Mouse (Mus musculus) lung, postnatal 0 days (tissue): ENCODE results near the gene Casp7. TPM values are rescaled to one million over a fixed set of nuclear protein-coding genes. Genes with fewer than 3 reads are reported as not detected.
A peak's percentile ranks its signal among the peaks of the same experiment; 100 is the strongest.

ENCODE experiments used
- ATAC-seq: fragments of 200-750 bp; cut with Nextera tagmentation; 2 replicates; pipeline ENCODE4 v1.8.0; 2017; ENCODE audit warnings: moderate library complexity
- DNase-seq: peaks from one replicate; pipeline ENCODE4 v3.0.0-alpha.2; 2016; ENCODE audit warnings: low spot score
- H3K27ac ChIP-seq: fragments of 300-500 bp; sonication (generic); 2 replicates; pipeline ENCODE4 v1.5.1; 2014; ENCODE audit warnings: antibody characterized with exemption, mild to moderate bottlenecking, low read length, mixed read lengths
- H3K27me3 ChIP-seq: fragments of 300-500 bp; sonication (generic); replicated peaks from 2 replicates; pipeline ENCODE4 v1.6.1; 2014; ENCODE audit warnings: low read length, mixed read lengths; ENCODE audit not compliant: insufficient read depth
- H3K36me3 ChIP-seq: fragments of 300-500 bp; sonication (generic); 2 replicates; pipeline ENCODE4 v1.6.1; 2014; ENCODE audit warnings: low read length, mixed read lengths; ENCODE audit not compliant: insufficient read depth
- H3K4me1 ChIP-seq: fragments of 300-500 bp; sonication (generic); 2 replicates; pipeline ENCODE4 v1.6.1; 2014; ENCODE audit warnings: antibody characterized with exemption, low read depth, low read length, mixed read lengths; ENCODE audit not compliant: insufficient read depth
- H3K4me2 ChIP-seq: fragments of 300-500 bp; sonication (generic); replicated peaks from 2 replicates; pipeline ENCODE4 v1.6.1; 2014; ENCODE audit warnings: low read depth, mild to moderate bottlenecking, low read length, moderate library complexity, mixed read lengths
- H3K4me3 ChIP-seq: fragments of 300-500 bp; sonication (generic); 2 replicates; pipeline ENCODE4 v1.5.1; 2014; ENCODE audit warnings: low read depth, low read length
- H3K9ac ChIP-seq: fragments of 300-500 bp; sonication (generic); replicated peaks from 2 replicates; pipeline ENCODE4 v1.6.1; 2014; ENCODE audit warnings: low read depth, mild to moderate bottlenecking
- H3K9me3 ChIP-seq: fragments of 300-500 bp; sonication (generic); 2 replicates; pipeline ENCODE4 v1.6.1; 2016; ENCODE audit warnings: low read length, mixed read lengths
- CTCF ChIP-seq: IDR thresholded peaks from 2 replicates; pipeline ENCODE4 v1.5.1; 2016; ENCODE audit warnings: antibody characterized with exemption, mild to moderate bottlenecking
- EP300 ChIP-seq: IDR thresholded peaks from 2 replicates; pipeline ENCODE4 v1.6.1; 2016; ENCODE audit warnings: antibody characterized with exemption, mild to moderate bottlenecking, control low read depth
- WGBS: fragments of 180-500 bp; shearing (Covaris S2); extraction: QIAGEN DNeasy Blood & Tissue Kit; methylation state at CpG from one replicate; pipeline ENCODE4 v1.1.7; 2014; 5-methylcytosine and 5-hydroxymethylcytosine counted together
- polyA plus RNA-seq: library from polyadenylated mRNA; unstranded; fragments of >200 nt; fragmentation: Nextera tagmentation; extraction: Ambion mirVana; gene quantifications from 2 replicates; pipeline ENCODE4 v1.2.1, GENCODE M21; 2015

The Casp7 gene
- polyA plus RNA-seq, 1 experiment from 2014 or later: 21.8 TPM

GRCm38 (mm10) chr19:56368912-56369311, 28.0 kb upstream of the Casp7 start:
- Histone ChIP-seq H3K9ac (no peak overlapping the region), H3K4me2 (no peak overlapping the region), H3K27me3 (no peaks in the 10 kb centered on the region), H3K9me3 (no peaks in the 10 kb centered on the region), H3K36me3 (no peaks in the 10 kb centered on the region), H3K4me1 (no peaks in the 10 kb centered on the region), H3K27ac (no peak overlapping the region), H3K4me3 (no peak overlapping the region)
- TF ChIP-seq EP300: no peak
- TF ChIP-seq CTCF: no peak
- ATAC-seq (no peak), DNase-seq (no peak)
- whole genome bisulfite sequencing: 84% methylated on average over 7 of the region's 7 CpGs

DNA sequence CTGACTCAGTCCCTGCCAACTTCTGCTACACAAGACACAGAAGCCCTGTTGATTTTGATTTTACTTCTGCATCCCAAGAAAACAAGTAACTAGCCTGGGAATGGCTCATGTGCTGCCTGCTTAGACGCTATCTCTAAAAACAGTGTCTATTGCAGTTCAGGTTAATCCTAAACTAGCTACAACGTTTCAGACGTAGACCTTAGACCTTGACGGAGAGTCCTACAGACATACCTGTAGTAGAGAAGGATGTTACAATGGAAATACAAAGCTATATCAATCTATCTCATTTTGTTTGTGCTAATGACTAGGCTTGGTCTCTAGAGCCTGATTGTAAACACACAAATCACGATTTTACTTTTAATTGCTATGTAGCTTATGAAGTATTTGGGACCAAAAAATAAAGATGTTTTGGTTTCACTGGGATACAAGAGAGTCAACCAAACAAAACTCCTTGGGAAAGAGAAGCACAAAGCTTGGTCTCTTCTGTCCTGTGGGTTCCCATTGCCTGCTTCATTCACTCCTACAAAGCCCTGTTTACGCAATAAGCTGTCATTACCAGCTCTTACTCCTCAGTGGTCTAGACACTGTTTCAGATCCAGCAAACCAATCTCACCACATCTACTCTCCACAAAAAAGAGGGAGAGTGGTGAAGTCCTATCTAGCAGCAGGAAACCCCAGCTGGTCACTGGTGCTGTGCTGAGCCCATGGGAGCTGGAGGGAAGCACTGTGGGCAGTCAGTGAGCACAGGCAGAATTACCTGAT, 26.4 kb upstream of the Casp7 start:
- WGBS: 72% methylated on average over 6 of the region's 6 CpGs
- no peaks in the 10 kb centered on the region for H3K36me3 ChIP-seq
- ATAC-seq (peak; percentile 32; the same call in 1 of the 2 replicates), DNase-seq (peak; percentile 32)
- H3K4me1 ChIP-seq: no peaks in the 10 kb centered on the region
- H3K9ac ChIP-seq: no peak overlapping the region
- H3K4me2 ChIP-seq: no peak overlapping the region
- no peak overlapping the region for H3K4me3 ChIP-seq
- H3K9me3 ChIP-seq: no peaks in the 10 kb centered on the region
- no peaks in the 10 kb centered on the region for H3K27me3 ChIP-seq
- H3K27ac ChIP-seq: no peak overlapping the region
- TF ChIP-seq CTCF: no peak
- no peak for TF ChIP-seq EP300

GRCm38 (mm10) chr19:56372226-56372625, 24.7 kb upstream of the Casp7 start:
- DNase-seq (no peak), ATAC-seq (no peak)
- Histone ChIP-seq H3K27ac (no peak overlapping the region), H3K4me2 (no peak overlapping the region), H3K4me3 (no peak overlapping the region), H3K9ac (no peak overlapping the region), H3K9me3 (no peaks in the 10 kb centered on the region), H3K36me3 (no peaks in the 10 kb centered on the region), H3K4me1 (no peaks in the 10 kb centered on the region), H3K27me3 (no peaks in the 10 kb centered on the region)
- WGBS: 75% methylated on average over 7 of the region's 7 CpGs
- TF ChIP-seq EP300 (no peak), CTCF (no peak)

GRCm38 (mm10) chr19:56373246-56373645, 23.7 kb upstream of the Casp7 start:
- H3K4me2 ChIP-seq: no peak overlapping the region
- H3K27ac ChIP-seq: no peak overlapping the region
- no peaks in the 10 kb centered on the region for H3K27me3 ChIP-seq
- H3K4me1 ChIP-seq: no peaks in the 10 kb centered on the region
- H3K9ac ChIP-seq: no peak overlapping the region
- no peak overlapping the region for H3K4me3 ChIP-seq
- ATAC-seq: no peak
- 80% methylated on average over 5 of the region's 5 CpGs for WGBS
- H3K36me3 ChIP-seq: no peaks in the 10 kb centered on the region
- no peaks in the 10 kb centered on the region for H3K9me3 ChIP-seq
- no peak for DNase-seq
- TF ChIP-seq EP300 (no peak), CTCF (no peak)

DNA sequence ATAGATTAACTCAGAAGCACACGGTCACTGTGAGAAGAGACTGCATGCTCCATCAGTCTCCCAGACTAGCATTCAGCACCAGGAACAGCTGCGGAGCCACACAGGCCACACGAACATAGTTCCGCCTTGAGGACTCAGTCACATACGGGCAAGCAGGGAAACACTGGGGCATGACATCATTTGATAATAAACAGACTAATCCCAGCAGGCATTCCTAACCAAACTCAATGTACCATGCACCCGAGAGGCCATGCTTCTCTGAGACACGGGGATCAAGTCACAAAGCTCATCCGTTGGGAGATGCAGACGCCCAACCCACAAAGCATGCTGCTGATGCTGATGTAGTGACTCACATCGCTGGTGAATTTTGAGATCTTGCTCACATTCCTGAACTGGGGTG, 22.9 kb upstream of the Casp7 start:
- H3K27ac ChIP-seq: no peak overlapping the region
- H3K36me3 ChIP-seq: no peaks in the 10 kb centered on the region
- TF ChIP-seq CTCF (no peak), EP300 (no peak)
- ATAC-seq (no peak), DNase-seq (no peak)
- H3K9me3 ChIP-seq: no peaks in the 10 kb centered on the region
- no peaks in the 10 kb centered on the region for H3K4me1 ChIP-seq
- no peak overlapping the region for H3K4me3 ChIP-seq
- H3K27me3 ChIP-seq: no peaks in the 10 kb centered on the region
- H3K4me2 ChIP-seq: no peak overlapping the region
- no peak overlapping the region for H3K9ac ChIP-seq
- WGBS: 54% methylated on average over 10 of the region's 10 CpGs

DNA sequence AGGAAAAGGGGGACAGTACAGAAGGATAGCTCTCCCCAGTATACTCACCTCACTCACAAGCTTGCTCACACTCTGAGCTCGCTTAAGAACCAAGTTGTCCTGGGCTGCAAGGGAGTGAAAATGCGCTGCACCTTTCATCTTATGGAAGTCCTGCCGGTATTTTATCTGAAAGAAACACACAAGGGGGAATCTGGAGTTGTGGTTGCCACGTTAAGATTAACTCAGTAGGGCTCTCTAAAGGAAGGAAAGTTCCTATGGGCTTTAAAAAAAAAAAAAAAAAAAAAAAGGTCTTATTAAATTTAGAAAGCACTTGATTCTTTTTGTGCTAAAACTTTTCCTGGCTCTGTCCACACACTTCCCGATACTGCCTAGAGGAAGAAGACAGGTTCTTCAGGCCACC, 18.9 kb upstream of the Casp7 start:
- TF ChIP-seq CTCF: no peak
- TF ChIP-seq EP300: no peak
- DNase-seq (no peak), ATAC-seq (no peak)
- H3K9me3 ChIP-seq: no peaks in the 10 kb centered on the region
- WGBS: 72% methylated on average over 5 of the region's 5 CpGs
- H3K9ac ChIP-seq: no peak overlapping the region
- H3K27me3 ChIP-seq: no peaks in the 10 kb centered on the region
- no peak overlapping the region for H3K27ac ChIP-seq
- no peaks in the 10 kb centered on the region for H3K4me1 ChIP-seq
- no peaks in the 10 kb centered on the region for H3K36me3 ChIP-seq
- H3K4me3 ChIP-seq: no peak overlapping the region
- no peak overlapping the region for H3K4me2 ChIP-seq
